In genomic region chr1:152625651-152626050, GRCm38 (mm10) we compare ENCODE assay signal across 8 mouse cellular contexts.
DNase-seq lines count a peak whose midpoint lies in the region; ATAC-seq lines count a peak whose summit lies in the region.

No protein-coding gene starts in this region.

- peak overlapping the region; percentile 61 for H3K4me2 ChIP-seq in kidney, embryonic 16.5 days (replicated peaks; ENCODE audit: low read depth, low read length)
- peak overlapping the region; percentile 74 for H3K4me2 ChIP-seq in neural tube, embryonic 12.5 days (replicated peaks)

- peak overlapping the region; percentile 61 for H3K4me3 ChIP-seq in kidney, embryonic 16.5 days (ENCODE audit: low read length)
- peak overlapping the region; percentile 62 for H3K4me3 ChIP-seq in forebrain, embryonic 10.5 days
- H3K4me3 ChIP-seq in limb, embryonic 10.5 days = peak overlapping the region; percentile 76
- H3K4me3 ChIP-seq in neural tube, embryonic 12.5 days = peak overlapping the region; percentile 55; the same call in 1 of the 2 replicates

- no peaks in the 10 kb centered on the region for H3K9me3 ChIP-seq in kidney, embryonic 16.5 days (ENCODE audit: low read length)
- H3K9me3 ChIP-seq in forebrain, embryonic 10.5 days = no peaks in the 10 kb centered on the region
- no peaks in the 10 kb centered on the region for H3K9me3 ChIP-seq in limb, embryonic 10.5 days (replicated peaks)
- no peaks in the 10 kb centered on the region for H3K9me3 ChIP-seq in neural tube, embryonic 12.5 days

- no peaks in the 10 kb centered on the region for H3K27me3 ChIP-seq in kidney, embryonic 16.5 days (ENCODE audit: insufficient read depth, low read length)
- H3K27me3 ChIP-seq in forebrain, embryonic 10.5 days (ENCODE audit: poor library complexity, severe bottlenecking) = peaks cover 35% of the 10 kb centered on the region
- no peaks in the 10 kb centered on the region for H3K27me3 ChIP-seq in limb, embryonic 10.5 days (ENCODE audit: low read depth, poor library complexity, severe bottlenecking)
- H3K27me3 ChIP-seq in neural tube, embryonic 12.5 days (replicated peaks) = no peaks in the 10 kb centered on the region; the same call in 1 of the 2 replicates

- H3K36me3 ChIP-seq in kidney, embryonic 16.5 days (ENCODE audit: insufficient read depth, low read length) = no peaks in the 10 kb centered on the region
- H3K36me3 ChIP-seq in forebrain, embryonic 10.5 days (replicated peaks) = peaks cover 8% of the 10 kb centered on the region; the same call in 1 of the 2 replicates
- peaks cover 14% of the 10 kb centered on the region for H3K36me3 ChIP-seq in limb, embryonic 10.5 days
- H3K36me3 ChIP-seq in neural tube, embryonic 12.5 days = no peaks in the 10 kb centered on the region

- H3K27ac ChIP-seq in kidney, embryonic 16.5 days (ENCODE audit: low read length) = peak overlapping the region; percentile 88
- peak overlapping the region; percentile 92; the same call in 1 of the 2 replicates for H3K27ac ChIP-seq in forebrain, embryonic 10.5 days
- H3K27ac ChIP-seq in limb, embryonic 10.5 days = peak overlapping the region; percentile 95
- H3K27ac ChIP-seq in neural tube, embryonic 12.5 days = no peak overlapping the region

- H3K4me1 ChIP-seq in kidney, embryonic 16.5 days (ENCODE audit: insufficient read depth, low read length) = peaks cover 30% of the 10 kb centered on the region
- peaks cover 59% of the 10 kb centered on the region for H3K4me1 ChIP-seq in forebrain, embryonic 10.5 days
- H3K4me1 ChIP-seq in limb, embryonic 10.5 days = peaks cover 39% of the 10 kb centered on the region
- peaks cover 16% of the 10 kb centered on the region; the same call in 1 of the 2 replicates for H3K4me1 ChIP-seq in neural tube, embryonic 12.5 days

- no peak for ATAC-seq in kidney, embryonic 16.5 days (ENCODE audit: low FRiP score, low TSS enrichment)
- ATAC-seq in neural tube, embryonic 12.5 days (ENCODE audit: low FRiP score, low read depth) = no peak
- no peak for ATAC-seq in granulocyte monocyte progenitor cell, adult 5-6 weeks (replicated peaks; ENCODE audit: poor library complexity, severe bottlenecking)

- H3K9ac ChIP-seq in kidney, embryonic 16.5 days (replicated peaks; ENCODE audit: low read length) = peak overlapping the region; percentile 78
- H3K9ac ChIP-seq in neural tube, embryonic 12.5 days = peak overlapping the region; percentile 63; the same call in 1 of the 2 replicates

- no peak for DNase-seq in kidney, postnatal 14 days
- no peak for DNase-seq in forebrain, embryonic 10.5 days (ENCODE audit: extremely low spot score, low spot score)
- no peak for DNase-seq in limb, embryonic 10.5 days (ENCODE audit: low spot score)
- DNase-seq in frontal cortex, postnatal 36 days (ENCODE audit: low spot score in 2 of 2) = no peak
- no peak for DNase-seq in gastrocnemius, adult 18-20 months (ENCODE audit: low spot score)
